8 mouse cellular contexts compared by ENCODE assay signal in the genomic region with DNA sequence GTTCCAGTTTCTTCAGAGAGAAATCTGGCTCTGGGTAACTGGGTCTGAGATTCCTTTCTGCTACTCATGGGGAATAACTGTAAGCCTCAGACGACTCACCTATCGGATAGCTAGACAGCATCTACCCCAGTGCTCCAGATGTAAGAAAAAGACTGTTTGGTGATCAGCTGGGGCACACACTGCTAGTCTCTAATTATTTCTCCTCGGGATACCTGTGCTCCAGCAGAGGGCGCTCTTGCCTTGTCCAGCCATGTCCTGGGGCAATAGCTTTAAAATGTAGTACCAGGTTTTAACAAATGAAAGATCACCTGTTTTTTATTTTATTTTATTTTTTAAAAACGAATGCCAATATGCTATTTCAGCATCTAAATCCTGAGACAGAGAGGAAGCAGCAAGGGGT. TPM values are rescaled to one million over a fixed set of nuclear protein-coding genes. Genes with fewer than 3 reads are reported as not detected.
A peak's percentile ranks its signal among the peaks of the same experiment; 100 is the strongest.
DNase-seq lines count a peak whose midpoint lies in the region; ATAC-seq and TF ChIP-seq lines count a peak whose summit lies in the region.

No protein-coding gene starts in this region.

- H3K4me3 ChIP-seq in heart, embryonic 11.5 days (ENCODE audit: low read depth, low read length), result no peak overlapping the region
- no peak overlapping the region for H3K4me3 ChIP-seq in cerebellum, adult 2 months (replicated peaks; ENCODE audit: insufficient read depth, low read depth, low read length)
- H3K4me3 ChIP-seq in midbrain, embryonic 12.5 days, result no peak overlapping the region

- peaks cover 6% of the 10 kb centered on the region; the same call in 1 of the 2 replicates for H3K36me3 ChIP-seq in heart, embryonic 11.5 days (ENCODE audit: control insufficient read depth, insufficient read depth, low read length)
- H3K36me3 ChIP-seq in midbrain, embryonic 12.5 days, result no peaks in the 10 kb centered on the region

- H3K27me3 ChIP-seq in heart, embryonic 11.5 days (ENCODE audit: control insufficient read depth, insufficient read depth, low read length), result no peaks in the 10 kb centered on the region
- H3K27me3 ChIP-seq in cerebellum, adult 2 months (ENCODE audit: control insufficient read depth, insufficient read depth, low read length), result no peaks in the 10 kb centered on the region
- peaks cover 4% of the 10 kb centered on the region; the same call in 1 of the 2 replicates for H3K27me3 ChIP-seq in midbrain, embryonic 12.5 days

- no peak for ATAC-seq in heart, embryonic 11.5 days (replicated peaks; ENCODE audit: insufficient number of reproducible peaks, low FRiP score, low TSS enrichment)
- ATAC-seq in midbrain, embryonic 12.5 days (ENCODE audit: low FRiP score, low read depth), result peak; percentile 63

- peak; percentile 85 for TF ChIP-seq CTCF in cerebellum, adult 2 months (IDR thresholded peaks at IDR 0.05; ENCODE audit: borderline replicate concordance, insufficient read depth, low read depth, low read length)

- no peak overlapping the region for H3K4me2 ChIP-seq in heart, embryonic 11.5 days
- no peak overlapping the region for H3K4me2 ChIP-seq in midbrain, embryonic 12.5 days (replicated peaks)

- H3K9ac ChIP-seq in heart, embryonic 11.5 days (ENCODE audit: low read depth, low read length), result no peak overlapping the region
- no peak overlapping the region for H3K9ac ChIP-seq in midbrain, embryonic 12.5 days (replicated peaks)

- no peaks in the 10 kb centered on the region for H3K4me1 ChIP-seq in heart, embryonic 11.5 days (ENCODE audit: control insufficient read depth, insufficient read depth, low read length)
- H3K4me1 ChIP-seq in cerebellum, adult 2 months (ENCODE audit: control insufficient read depth, insufficient read depth, low read length), result no peaks in the 10 kb centered on the region; the same call in 1 of the 2 replicates
- peaks cover 11% of the 10 kb centered on the region for H3K4me1 ChIP-seq in midbrain, embryonic 12.5 days

- DNase-seq in heart, adult 18-20 months, result peak; percentile 82 to 90
- DNase-seq in cerebellum, adult 2 months, result peak; percentile 75 to 82
- peak; percentile 77 for DNase-seq in forelimb bud, embryonic 11.5 days (ENCODE audit: low read depth, low spot score)
- peak; percentile 68 for DNase-seq in hindlimb bud, embryonic 11.5 days (ENCODE audit: extremely low spot score, low read depth, low spot score)
- DNase-seq in left cerebral cortex, adult 11 months (ENCODE audit: low spot score), result peak; percentile 61
- DNase-seq in spleen, adult 18-20 months, result peak; percentile 54 to 82

- WGBS in heart, embryonic 11.5 days (ENCODE audit: insufficient replicate concordance), result 5% methylated on average over 5 of the region's 5 CpGs
- 3% methylated on average over 5 of the region's 5 CpGs for WGBS in cerebellum, adult 2 months
- WGBS in midbrain, embryonic 12.5 days, result 3% methylated on average over 5 of the region's 5 CpGs

- TF ChIP-seq POLR2A in cerebellum, adult 2 months (IDR thresholded peaks at IDR 0.05; ENCODE audit: borderline replicate concordance, insufficient read depth, low read length), result no peak

- no peak overlapping the region for H3K27ac ChIP-seq in heart, embryonic 11.5 days (ENCODE audit: low read depth, low read length)
- H3K27ac ChIP-seq in cerebellum, adult 2 months (ENCODE audit: insufficient read depth, low read length), result no peak overlapping the region
- H3K27ac ChIP-seq in midbrain, embryonic 12.5 days (replicated peaks), result no peak overlapping the region

- H3K9me3 ChIP-seq in heart, embryonic 11.5 days (replicated peaks; ENCODE audit: control insufficient read depth, low read length), result no peaks in the 10 kb centered on the region
- no peaks in the 10 kb centered on the region for H3K9me3 ChIP-seq in midbrain, embryonic 12.5 days

RNA-seq across cellular contexts. Expression of gene Hsd17b11, which starts 22.0 kb away (rescaled TPM):
- 10 to 100 TPM; 21.7 to 30.4 TPM for total RNA-seq in heart, adult 18-20 months (2021)
- polyA plus RNA-seq in heart, embryonic 11.5 days (2014; fragmentation: Nextera tagmentation; extraction: Ambion mirVana), result 4.2 and 5.3 TPM in 2 replicates
- 27.7 and 29.2 TPM in 2 replicates for polyA plus RNA-seq in cerebellum, adult 2 months (2012; rRNA removed)
- 1.3 TPM in 2 replicates for polyA plus RNA-seq in midbrain, embryonic 12.5 days (2016; fragmentation: Nextera tagmentation; extraction: Ambion mirVana)

RNA-seq across cellular contexts. Expression of gene Hsd17b13, which starts 22.5 kb away (rescaled TPM):
- not detected for total RNA-seq in heart, adult 18-20 months (2021)
- polyA plus RNA-seq in heart, embryonic 11.5 days (2014; fragmentation: Nextera tagmentation; extraction: Ambion mirVana), result 0.20 TPM in 1 of 2 replicates, not detected in the other
- not detected in 2 replicates for polyA plus RNA-seq in cerebellum, adult 2 months (2012; rRNA removed)
- not detected in 2 replicates for polyA plus RNA-seq in midbrain, embryonic 12.5 days (2016; fragmentation: Nextera tagmentation; extraction: Ambion mirVana)

RNA-seq across cellular contexts. Expression of gene Nudt9, which starts 46.4 kb away (rescaled TPM):
- total RNA-seq in heart, adult 18-20 months (2021), result 10 to 100 TPM; 56.0 to 56.5 TPM
- 51.8 and 53.5 TPM in 2 replicates for polyA plus RNA-seq in heart, embryonic 11.5 days (2014; fragmentation: Nextera tagmentation; extraction: Ambion mirVana)
- polyA plus RNA-seq in cerebellum, adult 2 months (2012; rRNA removed), result 73.8 and 78.5 TPM in 2 replicates
- 54.4 and 58.9 TPM in 2 replicates for polyA plus RNA-seq in midbrain, embryonic 12.5 days (2016; fragmentation: Nextera tagmentation; extraction: Ambion mirVana)
